In the genomic region with DNA sequence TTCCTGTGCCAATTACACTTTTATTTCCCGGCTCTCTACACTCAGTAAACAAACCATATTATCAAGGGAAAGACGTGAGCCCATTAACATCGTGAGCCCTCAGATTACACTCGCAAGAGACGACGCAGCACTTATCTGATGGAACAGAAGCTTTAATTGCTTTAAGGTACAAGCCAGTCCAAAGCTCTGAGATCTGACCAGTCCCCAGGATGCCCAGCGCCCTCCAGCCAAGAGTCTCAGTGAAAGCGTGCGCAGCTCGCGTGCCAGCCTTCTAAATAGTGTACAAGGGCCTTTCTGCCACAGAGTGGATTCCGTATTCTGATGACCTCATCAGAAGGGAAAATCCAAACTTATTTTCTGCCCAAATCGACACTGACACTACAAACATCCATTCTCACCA, we compare ENCODE assay signal across 12 mouse cellular contexts. TPM values are rescaled to one million over a fixed set of nuclear protein-coding genes. Genes with fewer than 3 reads are reported as not detected.
DNase-seq lines count a peak whose midpoint lies in the region; ATAC-seq and TF ChIP-seq lines count a peak whose summit lies in the region.
"Had no signal": no experiment of that assay in that cellular context is flagged by ENCODE, and none has a peak within 500 bp of the region (broad histone marks: within the 10 kb centered on the region; RNA-seq: fewer than 3 reads in every experiment).

No protein-coding gene starts in this region.

- H3K27ac ChIP-seq in kidney, embryonic 16.5 days (ENCODE audit: low read length), result no peak overlapping the region
- no peak overlapping the region for H3K27ac ChIP-seq in embryonic facial prominence, embryonic 15.5 days (replicated peaks)
- H3K27ac ChIP-seq in hindbrain, postnatal 0 days, result no peak overlapping the region
- no peak overlapping the region for H3K27ac ChIP-seq in neural tube, embryonic 13.5 days (replicated peaks)
- H3K27ac ChIP-seq: forebrain, embryonic 13.5 days had no signal

- peaks cover 42% of the 10 kb centered on the region for H3K27me3 ChIP-seq in kidney, embryonic 16.5 days (ENCODE audit: insufficient read depth, low read length)
- H3K27me3 ChIP-seq in embryonic facial prominence, embryonic 15.5 days, result peaks cover 91% of the 10 kb centered on the region
- peaks cover 67% of the 10 kb centered on the region for H3K27me3 ChIP-seq in hindbrain, postnatal 0 days (ENCODE audit: insufficient read depth, low read length)
- H3K27me3 ChIP-seq in neural tube, embryonic 13.5 days, result peaks cover 53% of the 10 kb centered on the region

- WGBS in kidney, embryonic 16.5 days, result 3% methylated on average over 13 of the region's 13 CpGs
- WGBS in embryonic facial prominence, embryonic 15.5 days, result 5% methylated on average over 13 of the region's 13 CpGs
- 9% methylated on average over 13 of the region's 13 CpGs for WGBS in hindbrain, postnatal 0 days
- 2% methylated on average over 13 of the region's 13 CpGs for WGBS in neural tube, embryonic 13.5 days

- H3K4me1 ChIP-seq in kidney, embryonic 16.5 days (ENCODE audit: insufficient read depth, low read length), result peaks cover 18% of the 10 kb centered on the region
- peaks cover 19% of the 10 kb centered on the region for H3K4me1 ChIP-seq in embryonic facial prominence, embryonic 15.5 days
- 0 out of 2 replicates have a peak, but pooled peaks cover 4% of the 10 kb centered on the region for H3K4me1 ChIP-seq in hindbrain, postnatal 0 days (ENCODE audit: insufficient read depth, low read length)
- peaks cover 26% of the 10 kb centered on the region for H3K4me1 ChIP-seq in neural tube, embryonic 13.5 days (replicated peaks)

- no peak for DNase-seq in kidney, postnatal 10 days
- DNase-seq in hindbrain, postnatal 0 days (ENCODE audit: low spot score), result no peak
- no peak for DNase-seq in spleen, adult 18-20 months
- DNase-seq: cerebellum, postnatal 36 days had no signal

- TF ChIP-seq CTCF in hindbrain, postnatal 0 days (IDR thresholded peaks at IDR 0.05; ENCODE audit: low read depth), result no peak

- no peaks in the 10 kb centered on the region for H3K9me3 ChIP-seq in kidney, embryonic 16.5 days (ENCODE audit: low read length)
- no peaks in the 10 kb centered on the region for H3K9me3 ChIP-seq in embryonic facial prominence, embryonic 15.5 days (replicated peaks)
- no peaks in the 10 kb centered on the region for H3K9me3 ChIP-seq in hindbrain, postnatal 0 days (ENCODE audit: low read length)
- no peaks in the 10 kb centered on the region for H3K9me3 ChIP-seq in neural tube, embryonic 13.5 days
- H3K9me3 ChIP-seq: forebrain, embryonic 13.5 days had no signal

- no peak overlapping the region for H3K9ac ChIP-seq in kidney, embryonic 16.5 days (replicated peaks; ENCODE audit: low read length)
- H3K9ac ChIP-seq in embryonic facial prominence, embryonic 15.5 days, result no peak overlapping the region
- no peak overlapping the region for H3K9ac ChIP-seq in hindbrain, postnatal 0 days (replicated peaks; ENCODE audit: low read length)
- H3K9ac ChIP-seq in neural tube, embryonic 13.5 days, result no peak overlapping the region; the same call in 1 of the 2 replicates
- H3K9ac ChIP-seq: forebrain, embryonic 13.5 days had no signal

- H3K36me3 ChIP-seq in kidney, embryonic 16.5 days (ENCODE audit: insufficient read depth, low read length), result no peaks in the 10 kb centered on the region
- H3K36me3 ChIP-seq in embryonic facial prominence, embryonic 15.5 days, result no peaks in the 10 kb centered on the region
- H3K36me3 ChIP-seq in hindbrain, postnatal 0 days (ENCODE audit: insufficient read depth, low read length), result no peaks in the 10 kb centered on the region
- no peaks in the 10 kb centered on the region for H3K36me3 ChIP-seq in neural tube, embryonic 13.5 days

- ATAC-seq in kidney, embryonic 16.5 days (ENCODE audit: low FRiP score, low TSS enrichment), result no peak; the same call in 1 of the 2 replicates
- ATAC-seq in embryonic facial prominence, embryonic 15.5 days (ENCODE audit: insufficient number of reproducible peaks, low FRiP score, low TSS enrichment, low read depth), result no peak
- ATAC-seq in hindbrain, postnatal 0 days, result no peak
- no peak for ATAC-seq in neural tube, embryonic 13.5 days (ENCODE audit: low read depth)
- no peak for ATAC-seq in frontal cortex, adult (ENCODE audit: low TSS enrichment)

- peak overlapping the region; percentile 98 for H3K4me2 ChIP-seq in kidney, embryonic 16.5 days (replicated peaks; ENCODE audit: low read depth, low read length)
- H3K4me2 ChIP-seq in embryonic facial prominence, embryonic 15.5 days (replicated peaks), result peak overlapping the region; percentile 91
- H3K4me2 ChIP-seq in hindbrain, postnatal 0 days (ENCODE audit: low read depth, low read length), result peak overlapping the region; percentile 75
- peak overlapping the region; percentile 97 for H3K4me2 ChIP-seq in neural tube, embryonic 13.5 days

- peak overlapping the region; percentile 63 for H3K4me3 ChIP-seq in kidney, embryonic 16.5 days (ENCODE audit: low read length)
- H3K4me3 ChIP-seq in embryonic facial prominence, embryonic 15.5 days (replicated peaks), result peak overlapping the region; percentile 54
- peak overlapping the region; percentile 48; the same call in 1 of the 2 replicates for H3K4me3 ChIP-seq in hindbrain, postnatal 0 days (ENCODE audit: low read length)
- peak overlapping the region; percentile 61 for H3K4me3 ChIP-seq in neural tube, embryonic 13.5 days

RNA-seq across cellular contexts. Expression of gene Hoxd1, which starts 0.8 kb away (rescaled TPM):
- 0.99 and 1.00 TPM in 2 replicates for polyA plus RNA-seq in kidney, embryonic 16.5 days (2015; fragmentation: Nextera tagmentation; extraction: Ambion mirVana)
- polyA plus RNA-seq in embryonic facial prominence, embryonic 15.5 days (2015; fragmentation: Nextera tagmentation; extraction: Ambion mirVana), result 1.6 and 2.5 TPM in 2 replicates
- total RNA-seq in hindbrain, postnatal 0 days (2014; rRNA removed), result 0.26 and 1.7 TPM in 2 replicates
- 0.43 and 0.46 TPM in 2 replicates for polyA plus RNA-seq in hindbrain, postnatal 0 days (2015; fragmentation: Nextera tagmentation; extraction: Ambion mirVana)
- 6.4 and 9.0 TPM in 2 replicates for polyA plus RNA-seq in neural tube, embryonic 13.5 days (2015; fragmentation: Nextera tagmentation; extraction: Ambion mirVana)
- polyA plus RNA-seq: forebrain, embryonic 13.5 days; lung, postnatal 0 days; testis, adult 2 months had no signal

RNA-seq across cellular contexts. Expression of gene Gm28230, which starts 35.4 kb away (rescaled TPM):
- 1.3 and 2.1 TPM in 2 replicates for polyA plus RNA-seq in kidney, embryonic 16.5 days (2015; fragmentation: Nextera tagmentation; extraction: Ambion mirVana)
- polyA plus RNA-seq in embryonic facial prominence, embryonic 15.5 days (2015; fragmentation: Nextera tagmentation; extraction: Ambion mirVana), result 0.09 and 0.40 TPM in 2 replicates
- total RNA-seq in hindbrain, postnatal 0 days (2014; rRNA removed), result 1.3 and 3.5 TPM in 2 replicates
- polyA plus RNA-seq in hindbrain, postnatal 0 days (2015; fragmentation: Nextera tagmentation; extraction: Ambion mirVana), result 0.37 and 0.70 TPM in 2 replicates
- 2.2 and 2.4 TPM in 2 replicates for polyA plus RNA-seq in neural tube, embryonic 13.5 days (2015; fragmentation: Nextera tagmentation; extraction: Ambion mirVana)
- total RNA-seq: left cerebral cortex, postnatal 10 days had no signal
- polyA plus RNA-seq: forebrain, embryonic 13.5 days; lung, postnatal 0 days had no signal

RNA-seq across cellular contexts. Expression of gene Hoxd4, which starts 50.2 kb away (rescaled TPM):
- 4.5 and 4.9 TPM in 2 replicates for polyA plus RNA-seq in kidney, embryonic 16.5 days (2015; fragmentation: Nextera tagmentation; extraction: Ambion mirVana)
- polyA plus RNA-seq in embryonic facial prominence, embryonic 15.5 days (2015; fragmentation: Nextera tagmentation; extraction: Ambion mirVana), result 0.35 and 0.62 TPM in 2 replicates
- 13.9 and 18.1 TPM in 2 replicates for total RNA-seq in hindbrain, postnatal 0 days (2014; rRNA removed)
- polyA plus RNA-seq in hindbrain, postnatal 0 days (2015; fragmentation: Nextera tagmentation; extraction: Ambion mirVana), result 1.6 and 1.9 TPM in 2 replicates
- 6.9 and 7.2 TPM in 2 replicates for polyA plus RNA-seq in neural tube, embryonic 13.5 days (2015; fragmentation: Nextera tagmentation; extraction: Ambion mirVana)
- total RNA-seq: left cerebral cortex, postnatal 10 days had no signal
- polyA plus RNA-seq: forebrain, embryonic 13.5 days; lung, postnatal 0 days had no signal

RNA-seq across cellular contexts. Expression of gene Hoxd3, which starts 50.2 kb away (rescaled TPM):
- polyA plus RNA-seq in kidney, embryonic 16.5 days (2015; fragmentation: Nextera tagmentation; extraction: Ambion mirVana), result 14.6 and 15.4 TPM in 2 replicates
- polyA plus RNA-seq in embryonic facial prominence, embryonic 15.5 days (2015; fragmentation: Nextera tagmentation; extraction: Ambion mirVana), result 1.9 and 2.6 TPM in 2 replicates
- total RNA-seq in hindbrain, postnatal 0 days (2014; rRNA removed), result 31.3 and 36.8 TPM in 2 replicates
- polyA plus RNA-seq in hindbrain, postnatal 0 days (2015; fragmentation: Nextera tagmentation; extraction: Ambion mirVana), result 25.2 and 26.3 TPM in 2 replicates
- 24.2 and 33.8 TPM in 2 replicates for polyA plus RNA-seq in neural tube, embryonic 13.5 days (2015; fragmentation: Nextera tagmentation; extraction: Ambion mirVana)
- total RNA-seq: left cerebral cortex, postnatal 10 days had no signal
- polyA plus RNA-seq: forebrain, embryonic 13.5 days; lung, postnatal 0 days had no signal

RNA-seq across cellular contexts. Expression of gene Hoxd8, which starts 57.5 kb away (rescaled TPM):
- polyA plus RNA-seq in kidney, embryonic 16.5 days (2015; fragmentation: Nextera tagmentation; extraction: Ambion mirVana), result 41.0 and 45.6 TPM in 2 replicates
- 6.4 and 8.0 TPM in 2 replicates for polyA plus RNA-seq in embryonic facial prominence, embryonic 15.5 days (2015; fragmentation: Nextera tagmentation; extraction: Ambion mirVana)
- total RNA-seq in hindbrain, postnatal 0 days (2014; rRNA removed), result 0.37 and 9.2 TPM in 2 replicates
- polyA plus RNA-seq in hindbrain, postnatal 0 days (2015; fragmentation: Nextera tagmentation; extraction: Ambion mirVana), result 0.21 TPM in 1 of 2 replicates, not detected in the other
- 17.4 and 22.8 TPM in 2 replicates for polyA plus RNA-seq in neural tube, embryonic 13.5 days (2015; fragmentation: Nextera tagmentation; extraction: Ambion mirVana)
- total RNA-seq: left cerebral cortex, postnatal 10 days had no signal
- polyA plus RNA-seq: forebrain, embryonic 13.5 days had no signal
